Mouse (Mus musculus): ENCODE measurements around the gene Atf7ip.
A peak's percentile ranks its signal among the peaks of the same experiment; 100 is the strongest.

Gene Atf7ip

GRCm38 (mm10) chr6:136525567-136525966, 19.6 kb downstream of the Atf7ip start:
- no peak for DNase-seq

- no peak for DNase-seq
Measured at GRCm38 (mm10) chr6:136529156-136529555, 23.2 kb downstream of the Atf7ip start.

- DNase-seq, result no peak
Measured at GRCm38 (mm10) chr6:136531792-136532230, 25.8 kb downstream of the Atf7ip start.

GRCm38 (mm10) chr6:136532535-136533291, 26.7 kb downstream of the Atf7ip start:
- DNase-seq, result peak; percentile 53

- no peak for DNase-seq
Measured at GRCm38 (mm10) chr6:136533804-136534203, 27.8 kb downstream of the Atf7ip start.

GRCm38 (mm10) chr6:136534444-136534843, 28.5 kb downstream of the Atf7ip start:
- no peak for DNase-seq

- no peak for DNase-seq
Measured at GRCm38 (mm10) chr6:136535176-136535575, 29.2 kb downstream of the Atf7ip start.

GRCm38 (mm10) chr6:136536121-136536520, 30.2 kb downstream of the Atf7ip start:
- DNase-seq, result no peak

- DNase-seq, result no peak
Measured at GRCm38 (mm10) chr6:136541350-136541749, 35.4 kb downstream of the Atf7ip start.

- no peak for DNase-seq
Measured at GRCm38 (mm10) chr6:136542105-136542504, 36.1 kb downstream of the Atf7ip start.

- no peak for DNase-seq
Measured at GRCm38 (mm10) chr6:136543164-136543563, 37.2 kb downstream of the Atf7ip start.

GRCm38 (mm10) chr6:136545284-136545870, 39.4 kb downstream of the Atf7ip start:
- DNase-seq, result no peak

- DNase-seq, result no peak
Measured at GRCm38 (mm10) chr6:136546286-136546685, 40.3 kb downstream of the Atf7ip start.

- DNase-seq, result no peak
Measured at GRCm38 (mm10) chr6:136546987-136547386, 41.0 kb downstream of the Atf7ip start.

GRCm38 (mm10) chr6:136548041-136548770, 42.2 kb downstream of the Atf7ip start:
- peak; percentile 58 for DNase-seq

- DNase-seq, result no peak
Measured at GRCm38 (mm10) chr6:136548796-136549195, 42.8 kb downstream of the Atf7ip start.

- DNase-seq, result no peak
Measured at GRCm38 (mm10) chr6:136549606-136550005, 43.6 kb downstream of the Atf7ip start.

GRCm38 (mm10) chr6:136550596-136551304, 44.8 kb downstream of the Atf7ip start:
- no peak for DNase-seq

GRCm38 (mm10) chr6:136551550-136552109, 45.7 kb downstream of the Atf7ip start:
- no peak for DNase-seq

- DNase-seq, result no peak
Measured at GRCm38 (mm10) chr6:136553156-136553555, 47.2 kb downstream of the Atf7ip start.

GRCm38 (mm10) chr6:136553767-136554569, 48.0 kb downstream of the Atf7ip start:
- no peak for DNase-seq

All from right cerebral cortex, postnatal 14 days (tissue).